Comparison of ENCODE assay signal across 10 mouse cellular contexts in the genomic region with DNA sequence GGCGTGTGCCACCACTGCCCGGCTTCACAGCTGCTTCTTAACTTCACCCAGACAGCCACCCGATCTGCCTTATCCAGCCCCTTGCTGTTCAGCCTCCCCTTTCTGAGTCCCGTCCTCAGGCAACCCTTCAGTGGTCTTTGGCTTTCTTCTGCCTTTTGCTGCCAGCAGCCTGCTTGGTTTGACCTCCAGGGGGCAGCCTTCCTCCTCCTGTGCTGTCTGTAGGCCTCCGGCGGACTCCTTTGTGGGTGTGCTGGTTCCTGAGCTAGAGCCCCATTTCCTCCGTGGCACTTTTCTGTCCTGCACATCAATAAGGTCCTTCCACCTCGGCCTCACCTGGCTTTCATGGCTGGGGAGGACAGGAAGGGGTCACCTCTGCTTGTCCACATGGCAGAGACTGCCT. TPM values are rescaled to one million over a fixed set of nuclear protein-coding genes. Genes with fewer than 3 reads are reported as not detected.
DNase-seq lines count a peak whose midpoint lies in the region; ATAC-seq and TF ChIP-seq lines count a peak whose summit lies in the region.
"Had no signal": no experiment of that assay in that cellular context is flagged by ENCODE, and none has a peak within 500 bp of the region (broad histone marks: within the 10 kb centered on the region; RNA-seq: fewer than 3 reads in every experiment).

No protein-coding gene starts in this region.

- H3K27me3 ChIP-seq in ES-Bruce4 (ENCODE audit: control insufficient read depth, insufficient read depth, low read length, poor library complexity, severe bottlenecking) = no peaks in the 10 kb centered on the region
- H3K27me3 ChIP-seq in liver, embryonic 14.5 days (ENCODE audit: control insufficient read depth, insufficient read depth, low read length) = no peaks in the 10 kb centered on the region
- no peaks in the 10 kb centered on the region for H3K27me3 ChIP-seq in forebrain, embryonic 15.5 days
- H3K27me3 ChIP-seq: lung, embryonic 15.5 days had no signal

- TF ChIP-seq CTCF in ES-Bruce4 (IDR thresholded peaks at IDR 0.05; ENCODE audit: low read depth, low read length) = peak; percentile 90
- peak; percentile 31; the same call in 1 of the 2 replicates for TF ChIP-seq CTCF in bone marrow, adult 2 months (IDR thresholded peaks at IDR 0.05; ENCODE audit: control insufficient read depth, insufficient read depth, low read length)
- peak; percentile 75 for TF ChIP-seq CTCF in liver, embryonic 14.5 days (IDR thresholded peaks at IDR 0.05; ENCODE audit: low read depth)

- no peak overlapping the region for H3K9ac ChIP-seq in ES-Bruce4 (ENCODE audit: low read depth, poor library complexity, severe bottlenecking)
- no peak overlapping the region for H3K9ac ChIP-seq in liver, embryonic 14.5 days (replicated peaks)
- no peak overlapping the region for H3K9ac ChIP-seq in forebrain, embryonic 15.5 days (replicated peaks)
- H3K9ac ChIP-seq: lung, embryonic 15.5 days had no signal

- TF ChIP-seq POLR2A in ES-Bruce4 (IDR thresholded peaks at IDR 0.05; ENCODE audit: insufficient read depth, low read length) = no peak
- no peak for TF ChIP-seq POLR2A in bone marrow, adult 2 months (IDR thresholded peaks at IDR 0.05; ENCODE audit: borderline replicate concordance, control insufficient read depth, low read depth, low read length)

- no peak for ATAC-seq in liver, embryonic 14.5 days (ENCODE audit: insufficient read depth)
- ATAC-seq in forebrain, embryonic 15.5 days (replicated peaks) = no peak

- H3K36me3 ChIP-seq in ES-Bruce4 (ENCODE audit: control insufficient read depth, insufficient read depth, low read length, poor library complexity, severe bottlenecking) = no peaks in the 10 kb centered on the region
- H3K36me3 ChIP-seq in liver, embryonic 14.5 days (replicated peaks; ENCODE audit: control insufficient read depth, insufficient read depth, low read depth) = no peaks in the 10 kb centered on the region
- no peaks in the 10 kb centered on the region for H3K36me3 ChIP-seq in forebrain, embryonic 15.5 days
- H3K36me3 ChIP-seq: lung, embryonic 15.5 days had no signal

- DNase-seq in layer of hippocampus, adult 9-11 months = peak; percentile 19
- DNase-seq in layer of hippocampus, postnatal 10 days (ENCODE audit: low spot score in 2 of 2) = no peak
- DNase-seq in liver, embryonic 14.5 days (ENCODE audit: low read depth in 3 of 3, low spot score in 3 of 3) = no peak
- DNase-seq in right cerebral cortex, postnatal 10 days (ENCODE audit: low spot score in 2 of 2) = no peak
- DNase-seq in right cerebral cortex, postnatal 4 days = no peak
- DNase-seq: cerebellum, adult 11 months had no signal

- H3K4me2 ChIP-seq in liver, embryonic 14.5 days (ENCODE audit: low read depth) = no peak overlapping the region
- no peak overlapping the region for H3K4me2 ChIP-seq in forebrain, embryonic 15.5 days (replicated peaks)
- H3K4me2 ChIP-seq: lung, embryonic 15.5 days had no signal

- no peak overlapping the region for H3K27ac ChIP-seq in ES-Bruce4 (ENCODE audit: insufficient read depth, low read length)
- no peak overlapping the region for H3K27ac ChIP-seq in bone marrow, adult 2 months (ENCODE audit: control insufficient read depth, insufficient read depth, low read depth, low read length, poor library complexity)
- H3K27ac ChIP-seq in liver, embryonic 14.5 days = no peak overlapping the region
- no peak overlapping the region for H3K27ac ChIP-seq in forebrain, embryonic 15.5 days (replicated peaks)
- H3K27ac ChIP-seq: lung, embryonic 15.5 days had no signal

- no peak overlapping the region for H3K4me3 ChIP-seq in ES-Bruce4 (ENCODE audit: low read depth, low read length)
- no peak overlapping the region for H3K4me3 ChIP-seq in bone marrow, adult 2 months (replicated peaks; ENCODE audit: control insufficient read depth, low read depth, low read length)
- H3K4me3 ChIP-seq in liver, embryonic 14.5 days (ENCODE audit: insufficient read depth in 1 of 2, low read depth in 2 of 2, low read length in 2 of 2) = no peak overlapping the region
- H3K4me3 ChIP-seq in forebrain, embryonic 15.5 days = no peak overlapping the region
- H3K4me3 ChIP-seq: lung, embryonic 15.5 days had no signal

- no peak for TF ChIP-seq EP300 in ES-Bruce4 (IDR thresholded peaks at IDR 0.05; ENCODE audit: insufficient read depth, low read depth, low read length)
- no peak for TF ChIP-seq EP300 in liver, embryonic 14.5 days (IDR thresholded peaks at IDR 0.05; ENCODE audit: low read depth)

- no peaks in the 10 kb centered on the region for H3K4me1 ChIP-seq in ES-Bruce4 (ENCODE audit: control insufficient read depth, insufficient read depth, low read length)
- H3K4me1 ChIP-seq in bone marrow, adult 2 months (ENCODE audit: control insufficient read depth, insufficient read depth, low read length) = no peaks in the 10 kb centered on the region
- H3K4me1 ChIP-seq in liver, embryonic 14.5 days (replicated peaks; ENCODE audit: control insufficient read depth in 2 of 2, insufficient read depth in 2 of 2, low read length in 1 of 2) = no peaks in the 10 kb centered on the region
- H3K4me1 ChIP-seq in forebrain, embryonic 15.5 days = peaks cover 7% of the 10 kb centered on the region

- WGBS in bone marrow, adult 2 months = 71% methylated on average over 8 of the region's 8 CpGs
- 41% methylated on average over 8 of the region's 8 CpGs for WGBS in liver, embryonic 14.5 days (ENCODE audit: insufficient replicate concordance)
- WGBS in forebrain, embryonic 15.5 days = 54% methylated on average over 8 of the region's 8 CpGs

- H3K9me3 ChIP-seq in ES-Bruce4 (replicated peaks; ENCODE audit: control insufficient read depth, insufficient read depth, low read length, poor library complexity, severe bottlenecking) = no peaks in the 10 kb centered on the region
- H3K9me3 ChIP-seq in liver, embryonic 14.5 days (ENCODE audit: control insufficient read depth, low read length) = no peaks in the 10 kb centered on the region
- no peaks in the 10 kb centered on the region for H3K9me3 ChIP-seq in forebrain, embryonic 15.5 days
- H3K9me3 ChIP-seq: lung, embryonic 15.5 days had no signal

RNA-seq across cellular contexts. Expression of a gene that starts 20.7 kb away (rescaled TPM):
- 1 to 10 TPM; 1.6 to 2.4 TPM for total RNA-seq in layer of hippocampus, postnatal 10 days (2021)
- polyA plus RNA-seq in ES-Bruce4 (2011; ENCODE audit: insufficient read depth, insufficient read length, low read depth, missing spikeins) = not detected in 2 replicates
- not detected in 2 replicates for polyA plus RNA-seq in bone marrow, adult 2 months (2011; ENCODE audit: insufficient read depth, insufficient read length, low replicate concordance, missing spikeins)
- 0.02 and 0.03 TPM in 2 replicates for polyA plus RNA-seq in liver, embryonic 14.5 days (2012; rRNA removed)
- polyA plus RNA-seq in liver, embryonic 14.5 days (2014; fragmentation: Nextera tagmentation; extraction: Ambion mirVana) = not detected in 2 replicates
- polyA plus RNA-seq in forebrain, embryonic 15.5 days (2015; fragmentation: Nextera tagmentation; extraction: Ambion mirVana) = 0.36 and 0.79 TPM in 2 replicates

RNA-seq across cellular contexts. Expression of a gene that starts 58.9 kb away (rescaled TPM):
- under 1 TPM in 1 of 2 experiments, not detected in 1; 0.09 TPM for total RNA-seq in layer of hippocampus, postnatal 10 days (2021)
- polyA plus RNA-seq in ES-Bruce4 (2011; ENCODE audit: insufficient read depth, insufficient read length, low read depth, missing spikeins) = not detected in 2 replicates
- polyA plus RNA-seq in bone marrow, adult 2 months (2011; ENCODE audit: insufficient read depth, insufficient read length, low replicate concordance, missing spikeins) = not detected in 2 replicates
- polyA plus RNA-seq in liver, embryonic 14.5 days (2012; rRNA removed) = 0.01 and 0.02 TPM in 2 replicates
- 0.03 TPM in 1 of 2 replicates, not detected in the other for polyA plus RNA-seq in liver, embryonic 14.5 days (2014; fragmentation: Nextera tagmentation; extraction: Ambion mirVana)
- not detected in 2 replicates for polyA plus RNA-seq in forebrain, embryonic 15.5 days (2015; fragmentation: Nextera tagmentation; extraction: Ambion mirVana)
- polyA plus RNA-seq: lung, embryonic 15.5 days had no signal

Comparison
In these comparisons a context has a peak if more than half of its experiments do, and no peak if none do; other contexts are left out.
1. CTCF ChIP-seq: peak in every context shown above with its lines; median percentile 90 in ES-Bruce4; 75 in liver, embryonic 14.5 days; 31 in bone marrow, adult 2 months.